Mouse (Mus musculus): ENCODE results near the gene Nkx2-3.

DNA sequence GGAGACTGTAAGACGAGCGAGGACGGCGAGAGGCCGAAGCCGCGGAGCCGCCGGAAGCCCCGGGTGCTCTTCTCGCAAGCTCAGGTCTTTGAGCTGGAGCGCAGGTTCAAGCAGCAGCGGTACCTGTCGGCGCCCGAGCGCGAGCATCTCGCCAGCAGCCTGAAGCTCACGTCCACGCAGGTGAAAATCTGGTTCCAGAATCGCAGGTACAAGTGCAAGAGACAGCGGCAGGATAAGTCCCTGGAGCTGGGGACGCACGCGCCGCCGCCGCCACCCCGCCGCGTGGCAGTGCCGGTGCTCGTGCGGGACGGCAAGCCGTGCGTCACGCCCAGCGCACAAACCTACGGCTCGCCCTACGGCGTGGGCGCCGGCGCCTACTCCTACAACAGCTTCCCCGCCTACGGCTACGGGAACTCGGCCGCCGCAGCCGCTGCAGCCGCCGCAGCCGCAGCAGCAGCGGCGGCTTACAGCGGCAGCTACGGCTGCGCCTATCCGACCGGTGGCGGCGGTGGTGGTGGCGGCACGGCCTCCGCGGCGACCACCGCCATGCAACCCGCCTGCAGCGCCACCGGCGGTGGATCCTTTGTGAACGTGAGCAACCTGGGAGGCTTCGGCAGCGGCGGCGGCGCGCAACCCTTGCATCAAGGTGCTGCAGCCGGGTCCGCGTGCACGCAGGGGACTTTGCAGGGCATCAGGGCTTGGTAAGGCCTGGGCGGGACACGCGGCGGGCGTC lies 2.4 kb downstream of the Nkx2-3 start:
- TF ChIP-seq POLR2A (IDR thresholded peaks at IDR 0.05; ENCODE audit: low read depth, low read length) (no peak), CTCF (IDR thresholded peaks at IDR 0.05; ENCODE audit: extremely low read depth, insufficient read depth, insufficient read length, insufficient replicate concordance) (no peak)
